Mouse (Mus musculus) hindbrain, postnatal 0 days (tissue): ENCODE measurements around the gene Wasf3. TPM values are rescaled to one million over a fixed set of nuclear protein-coding genes. Genes with fewer than 3 reads are reported as not detected.
"Not testable (repeated sequence)": the region's sequence is repeated elsewhere in the genome, so short reads cannot be mapped to it uniquely, and the experiment has no call there.

Experiments used
- ATAC-seq: fragments of 200-750 bp; cut with Nextera tagmentation; 2 replicates; pipeline ENCODE4 v1.8.0; 2017; ENCODE audit warnings: mild to moderate bottlenecking, moderate TSS enrichment, moderate library complexity
- DNase-seq: peaks from one replicate; pipeline ENCODE4 v3.0.0-alpha.2; 2015; ENCODE audit warnings: low spot score
- H3K27ac ChIP-seq: fragments of 300-500 bp; sonication (generic); 2 replicates; pipeline ENCODE4 v1.5.1; 2014; ENCODE audit warnings: mild to moderate bottlenecking
- H3K27me3 ChIP-seq: fragments of 300-500 bp; sonication (generic); 2 replicates; pipeline ENCODE4 v1.6.1; 2014; ENCODE audit warnings: low read length, mixed read lengths; ENCODE audit not compliant: insufficient read depth
- H3K36me3 ChIP-seq: fragments of 300-500 bp; sonication (generic); 2 replicates; pipeline ENCODE4 v1.6.1; 2014; ENCODE audit warnings: low read length, mixed read lengths; ENCODE audit not compliant: insufficient read depth
- H3K4me1 ChIP-seq: fragments of 300-500 bp; sonication (generic); 2 replicates; pipeline ENCODE4 v1.6.1; 2014; ENCODE audit warnings: antibody characterized with exemption, low read length, mixed read lengths; ENCODE audit not compliant: insufficient read depth
- H3K4me2 ChIP-seq: fragments of 300-500 bp; sonication (generic); 2 replicates; pipeline ENCODE4 v1.6.1; 2014; ENCODE audit warnings: low read depth, mild to moderate bottlenecking, low read length, moderate library complexity, mixed read lengths
- H3K4me3 ChIP-seq: fragments of 300-500 bp; sonication (generic); 2 replicates; pipeline ENCODE4 v1.5.1; 2014; ENCODE audit warnings: low read length
- H3K9ac ChIP-seq: fragments of 300-500 bp; sonication (generic); replicated peaks from 2 replicates; pipeline ENCODE4 v1.6.1; 2014; ENCODE audit warnings: mild to moderate bottlenecking, low read length, moderate library complexity, mixed read lengths
- H3K9me3 ChIP-seq: fragments of 300-500 bp; sonication (generic); 2 replicates; pipeline ENCODE4 v1.6.1; 2016; ENCODE audit warnings: low read length, mixed read lengths
- CTCF ChIP-seq: IDR thresholded peaks from 2 replicates; pipeline ENCODE4 v1.5.1; 2016; ENCODE audit warnings: antibody characterized with exemption, control low read depth, low read depth
- WGBS: fragments of 180-500 bp; shearing (Covaris S2); extraction: QIAGEN DNeasy Blood & Tissue Kit; methylation state at CpG from one replicate; pipeline ENCODE4 v1.1.7; 2014; 5-methylcytosine and 5-hydroxymethylcytosine counted together
- polyA plus RNA-seq: library from polyadenylated mRNA; unstranded; fragments of >200 nt; fragmentation: Nextera tagmentation; extraction: Ambion mirVana; gene quantifications from 2 replicates; pipeline ENCODE4 v1.2.1, GENCODE M21; 2015
- total RNA-seq: library from RNA; depleted of rRNA; stranded (reverse); fragments of >200 nt; gene quantifications from 2 replicates; pipeline ENCODE4 v1.2.3, GENCODE M21; 2014

Gene Wasf3
- total and polyA plus RNA-seq, 2 experiments from 2014 or later = 17.0 to 38.6 TPM

DNA sequence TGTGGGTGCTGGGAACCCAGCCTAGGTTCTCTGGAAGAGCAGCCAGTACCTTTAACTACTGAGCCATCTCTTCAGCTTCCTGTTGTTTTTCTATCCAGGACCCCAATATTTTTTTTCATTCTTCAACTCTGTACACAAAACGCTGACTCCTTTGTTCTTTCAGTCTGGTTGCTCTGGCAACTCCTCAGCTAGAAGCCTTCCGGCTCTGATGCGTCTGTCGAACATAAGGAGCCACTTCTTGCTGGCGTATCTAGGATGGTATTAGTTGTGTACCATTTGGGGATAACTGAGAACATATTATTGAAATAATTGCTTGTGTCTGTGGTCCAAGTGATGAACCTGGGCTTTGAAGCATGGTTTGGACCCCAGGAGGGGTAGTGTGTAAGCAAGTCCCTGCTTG, 12.5 kb downstream of the Wasf3 start:
- H3K4me3 ChIP-seq = no peak overlapping the region
- no peaks in the 10 kb centered on the region for H3K36me3 ChIP-seq
- ATAC-seq = no peak
- H3K27me3 ChIP-seq = no peaks in the 10 kb centered on the region
- H3K4me2 ChIP-seq = no peak overlapping the region
- H3K4me1 ChIP-seq = no peaks in the 10 kb centered on the region; the same call in 1 of the 2 replicates
- H3K27ac ChIP-seq = no peak overlapping the region; the same call in 1 of the 2 replicates
- DNase-seq = no peak
- H3K9me3 ChIP-seq = no peaks in the 10 kb centered on the region
- H3K9ac ChIP-seq = no peak overlapping the region
- TF ChIP-seq CTCF = no peak
- 60% methylated on average over 5 of the region's 5 CpGs for WGBS

DNA sequence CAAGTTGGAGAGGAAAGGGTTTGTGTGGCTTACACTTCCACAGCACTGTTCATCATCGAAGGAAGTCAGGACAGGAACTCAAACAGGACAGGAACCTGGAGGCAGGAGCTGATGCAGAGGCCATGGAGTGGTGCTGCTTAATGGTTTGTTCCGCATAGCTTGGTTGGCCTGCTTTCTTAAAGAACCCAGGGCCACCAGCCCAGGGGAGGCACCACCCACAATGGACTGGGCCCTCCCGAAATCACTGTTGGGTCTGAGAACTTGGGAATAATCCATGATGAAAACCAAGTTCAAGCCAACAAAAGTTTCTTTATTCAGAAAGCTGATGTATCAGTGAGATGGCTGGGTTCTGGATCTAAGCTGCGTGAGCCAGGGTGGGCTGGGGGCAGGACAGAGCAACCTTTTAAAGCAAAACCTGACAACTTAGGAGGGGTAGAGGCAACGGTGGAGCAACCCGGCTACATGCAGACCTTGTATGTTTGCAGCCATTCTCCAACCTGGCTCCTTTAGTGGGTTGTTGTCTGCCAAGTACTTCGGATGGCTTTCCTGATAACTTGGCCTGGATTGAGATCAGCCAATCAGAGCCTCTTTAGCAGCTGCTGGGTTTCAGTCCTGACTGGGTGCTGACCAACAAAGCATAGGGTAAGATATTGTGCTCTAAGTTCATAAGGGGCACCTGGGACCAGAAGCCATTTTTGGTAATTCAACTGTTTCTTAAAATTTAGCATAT, 13.8 kb downstream of the Wasf3 start:
- no peak overlapping the region for H3K9ac ChIP-seq
- TF ChIP-seq CTCF = no peak
- H3K9me3 ChIP-seq = no peaks in the 10 kb centered on the region
- no peak overlapping the region for H3K27ac ChIP-seq
- H3K36me3 ChIP-seq = no peaks in the 10 kb centered on the region
- H3K27me3 ChIP-seq = no peaks in the 10 kb centered on the region
- no peak for ATAC-seq
- H3K4me2 ChIP-seq = no peak overlapping the region
- no peak overlapping the region for H3K4me3 ChIP-seq
- H3K4me1 ChIP-seq = no peaks in the 10 kb centered on the region; the same call in 1 of the 2 replicates
- WGBS = 96% methylated on average over 7 of the region's 7 CpGs
- no peak for DNase-seq

- H3K4me3 ChIP-seq, H3K9ac ChIP-seq, H3K27ac ChIP-seq, DNase-seq, H3K27me3 ChIP-seq, H3K36me3 ChIP-seq, H3K9me3 ChIP-seq, ATAC-seq, H3K4me1 ChIP-seq, H3K4me2 ChIP-seq: not testable (repeated sequence)
- 95% methylated on average over 6 of the region's 6 CpGs for WGBS
These were observed 16.2 kb downstream of the Wasf3 start for GRCm38 (mm10) chr5:146401012-146401411.

GRCm38 (mm10) chr5:146402311-146402710, 17.5 kb downstream of the Wasf3 start:
- no peaks in the 10 kb centered on the region for H3K9me3 ChIP-seq
- no peak for ATAC-seq
- no peaks in the 10 kb centered on the region for H3K36me3 ChIP-seq
- 0 out of 2 replicates have a peak overlapping the region, but pooled peaks have one; percentile 21 for H3K4me2 ChIP-seq
- H3K27me3 ChIP-seq = no peaks in the 10 kb centered on the region
- H3K9ac ChIP-seq = no peak overlapping the region
- peak overlapping the region; percentile 54; the same call in 1 of the 2 replicates for H3K27ac ChIP-seq
- no peak for TF ChIP-seq CTCF
- H3K4me3 ChIP-seq = no peak overlapping the region
- DNase-seq = peak; percentile 58
- 23% methylated on average over 11 of the region's 11 CpGs for WGBS
- no peaks in the 10 kb centered on the region; the same call in 1 of the 2 replicates for H3K4me1 ChIP-seq

GRCm38 (mm10) chr5:146403923-146404322, 19.1 kb downstream of the Wasf3 start:
- H3K27me3 ChIP-seq = no peaks in the 10 kb centered on the region
- ATAC-seq (no peak), DNase-seq (no peak)
- no peak overlapping the region for H3K4me3 ChIP-seq
- no peak overlapping the region for H3K27ac ChIP-seq
- no peaks in the 10 kb centered on the region; the same call in 1 of the 2 replicates for H3K4me1 ChIP-seq
- 45% methylated on average over 2 of the region's 2 CpGs for WGBS
- no peak overlapping the region for H3K9ac ChIP-seq
- TF ChIP-seq CTCF = no peak
- H3K9me3 ChIP-seq = no peaks in the 10 kb centered on the region
- no peak overlapping the region for H3K4me2 ChIP-seq
- no peaks in the 10 kb centered on the region for H3K36me3 ChIP-seq

DNA sequence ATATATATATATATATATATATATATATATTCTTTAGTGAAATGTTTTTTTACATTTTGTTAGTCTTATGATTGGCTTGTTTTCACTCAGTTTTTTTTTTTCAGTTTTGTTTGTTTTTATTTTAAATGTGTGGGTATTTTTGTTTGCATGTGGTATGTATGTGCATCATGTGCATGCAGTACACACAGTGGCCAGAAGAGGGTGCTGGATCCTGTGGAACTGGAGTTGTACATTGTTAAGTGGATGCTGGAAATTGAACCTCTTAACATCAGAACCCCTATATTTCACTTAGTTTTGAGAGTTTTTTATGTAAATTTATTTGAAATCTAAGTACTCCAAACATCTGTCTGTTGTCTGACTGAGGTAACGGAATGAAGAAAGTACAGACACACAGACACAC, 21.3 kb downstream of the Wasf3 start:
- 96% methylated on average over 1 of the region's 1 CpGs for WGBS
- no peaks in the 10 kb centered on the region; the same call in 1 of the 2 replicates for H3K4me1 ChIP-seq
- ATAC-seq (no peak), DNase-seq (no peak)
- no peak overlapping the region for H3K27ac ChIP-seq
- H3K27me3 ChIP-seq = no peaks in the 10 kb centered on the region
- no peak overlapping the region for H3K4me2 ChIP-seq
- H3K36me3 ChIP-seq = no peaks in the 10 kb centered on the region
- no peaks in the 10 kb centered on the region for H3K9me3 ChIP-seq
- H3K4me3 ChIP-seq = no peak overlapping the region
- no peak overlapping the region for H3K9ac ChIP-seq
- TF ChIP-seq CTCF = peak; percentile 56

- Histone ChIP-seq H3K4me2 (no peak overlapping the region), H3K4me3 (no peak overlapping the region), H3K9ac (no peak overlapping the region), H3K27ac (no peak overlapping the region), H3K9me3 (no peaks in the 10 kb centered on the region), H3K27me3 (no peaks in the 10 kb centered on the region), H3K36me3 (no peaks in the 10 kb centered on the region), H3K4me1 (peaks cover 3% of the 10 kb centered on the region)
- WGBS = 53% methylated on average over 3 of the region's 3 CpGs
- ATAC-seq (no peak), DNase-seq (no peak)
- no peak for TF ChIP-seq CTCF
These were observed 23.0 kb downstream of the Wasf3 start for GRCm38 (mm10) chr5:146407791-146408190.
